Mouse (Mus musculus): ENCODE measurements around the gene Gpc1.

The Gpc1 gene

DNA sequence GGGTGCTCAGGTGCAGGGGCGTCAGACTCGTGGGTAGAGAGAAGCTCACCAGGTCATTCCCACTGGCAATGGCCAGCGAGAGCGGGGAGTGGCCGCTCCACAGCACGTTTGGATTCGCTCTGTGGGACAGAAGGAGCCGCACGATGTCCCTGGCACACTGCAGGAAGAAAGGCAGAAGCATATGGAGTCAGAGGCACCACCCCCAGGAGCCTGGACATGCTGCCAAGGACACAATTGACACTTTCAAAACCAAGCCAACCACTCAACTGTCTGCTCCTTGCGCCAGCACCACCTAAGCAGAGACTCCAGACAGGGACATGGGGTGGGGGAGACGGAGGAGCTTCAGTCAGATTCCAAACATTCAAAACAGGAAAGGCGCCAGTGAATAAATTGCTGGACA lies 47.8 kb downstream of the Gpc1 start:
- no peak for DNase-seq (ENCODE audit: low read depth, low spot score)

DNA sequence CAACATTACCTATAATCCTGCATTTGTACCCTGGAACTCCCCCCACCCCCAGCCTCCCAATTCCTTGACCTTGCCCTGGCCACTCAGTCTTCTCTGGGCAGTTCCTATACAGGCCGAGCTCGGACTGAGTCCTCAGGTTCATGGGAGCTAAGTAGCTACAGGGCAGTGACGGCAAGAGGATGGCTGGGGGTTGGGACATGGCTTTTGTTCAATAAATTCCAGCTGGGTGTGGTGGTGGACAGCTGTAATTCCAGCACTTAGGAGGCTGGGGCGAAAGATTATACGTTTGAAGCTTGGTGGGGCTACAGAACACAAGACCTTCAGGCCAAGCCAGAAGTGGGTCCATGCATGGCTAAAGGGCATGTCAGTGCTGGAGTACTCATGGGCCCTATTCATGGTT lies 48.7 kb downstream of the Gpc1 start:
- DNase-seq (ENCODE audit: low read depth, low spot score) = no peak

DNA sequence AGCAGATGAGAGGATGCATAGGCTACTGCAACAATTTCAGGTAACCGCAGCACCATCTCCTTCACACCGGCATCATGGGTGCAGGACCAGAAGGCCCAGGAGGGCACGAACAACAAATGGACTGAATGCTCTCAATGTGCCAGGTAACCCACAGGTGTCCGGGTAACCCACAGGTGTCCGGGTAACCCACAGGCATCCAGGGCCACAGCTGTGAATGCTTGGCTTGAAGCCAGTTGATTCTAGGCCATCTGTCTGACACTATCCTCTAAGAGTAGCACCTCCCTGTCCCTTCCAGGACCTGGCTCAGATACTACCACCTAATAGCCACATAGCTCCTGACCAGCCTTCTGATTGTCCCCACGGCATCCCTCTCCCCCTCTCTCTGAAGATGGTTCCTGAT lies 50.5 kb downstream of the Gpc1 start:
- DNase-seq (ENCODE audit: low read depth, low spot score) = no peak

DNA sequence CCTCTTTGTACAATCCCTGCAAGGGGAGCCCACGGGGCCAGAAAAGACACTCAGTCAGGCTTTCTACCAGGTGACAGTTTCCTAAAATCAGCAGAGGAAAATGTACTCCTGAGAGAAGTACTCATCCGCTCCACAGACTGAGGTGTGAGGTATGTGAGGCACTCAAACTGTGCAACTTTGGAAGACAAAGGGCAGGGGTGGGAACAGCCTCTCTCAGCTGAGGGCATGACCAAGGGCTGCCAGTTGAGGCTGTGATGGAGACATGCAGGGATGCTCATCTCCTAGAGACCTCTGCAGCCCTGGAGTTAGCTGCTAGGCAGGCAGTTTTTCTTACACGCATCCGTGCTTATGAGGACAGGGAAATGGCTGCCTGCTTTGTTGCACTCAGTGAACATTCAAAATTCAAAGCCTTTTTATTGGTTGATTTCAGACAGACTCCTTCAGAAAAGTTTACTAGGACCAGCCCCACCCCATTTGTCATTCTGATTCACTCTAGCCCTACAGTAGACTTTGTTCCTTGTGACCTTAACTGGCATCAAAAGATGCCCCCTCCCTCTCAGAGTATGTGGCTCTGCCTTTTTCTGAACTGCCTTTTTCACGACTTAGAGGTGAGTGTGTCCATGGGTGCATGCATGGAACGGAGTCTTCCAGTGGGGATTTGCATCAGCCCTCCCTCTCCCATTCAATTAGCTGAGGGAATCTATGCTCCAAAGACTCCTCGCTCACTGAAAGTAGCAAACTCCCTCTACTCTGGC lies 57.6 kb downstream of the Gpc1 start:
- no peak for DNase-seq (ENCODE audit: low read depth, low spot score)

DNA sequence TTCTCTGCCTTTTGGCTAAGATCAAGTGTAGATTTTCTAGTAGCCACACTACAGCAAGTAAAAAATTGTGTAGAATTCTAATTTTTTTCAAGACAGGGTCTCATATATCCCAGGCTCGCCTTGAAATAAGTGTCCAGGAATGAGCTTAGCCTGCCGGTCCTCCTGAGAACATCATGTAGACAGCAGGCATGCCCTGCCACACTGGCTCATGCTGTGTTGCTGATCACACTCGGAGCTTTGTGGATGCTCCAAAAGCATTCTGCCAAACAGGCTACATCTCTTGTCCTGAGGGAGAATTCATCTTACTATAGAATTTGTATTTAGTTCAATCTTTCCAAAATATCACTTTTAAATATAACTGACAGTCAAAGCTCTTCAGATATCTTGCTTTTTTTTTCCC lies 61.3 kb downstream of the Gpc1 start:
- no peak for DNase-seq (ENCODE audit: low read depth, low spot score)

DNA sequence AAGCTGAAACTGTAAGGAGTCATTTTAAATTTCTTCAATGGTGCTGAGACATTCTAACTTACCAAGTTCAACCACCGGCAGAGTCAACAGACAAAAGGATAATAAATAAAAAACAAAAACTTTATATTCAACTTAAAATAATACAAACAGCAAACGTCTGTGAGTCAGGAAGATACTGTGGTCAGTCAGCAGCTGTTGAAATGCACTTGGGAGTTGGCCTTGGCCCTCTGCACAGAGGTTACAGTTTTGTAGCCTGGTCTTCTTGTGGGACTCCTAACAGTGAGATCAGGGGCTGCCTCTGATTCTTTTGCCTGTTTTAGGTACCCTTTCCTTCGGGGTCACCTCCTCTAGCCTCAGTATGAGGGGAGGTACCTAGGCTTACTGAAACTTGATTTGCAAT lies 62.5 kb downstream of the Gpc1 start:
- no peak for DNase-seq (ENCODE audit: low read depth, low spot score)

DNA sequence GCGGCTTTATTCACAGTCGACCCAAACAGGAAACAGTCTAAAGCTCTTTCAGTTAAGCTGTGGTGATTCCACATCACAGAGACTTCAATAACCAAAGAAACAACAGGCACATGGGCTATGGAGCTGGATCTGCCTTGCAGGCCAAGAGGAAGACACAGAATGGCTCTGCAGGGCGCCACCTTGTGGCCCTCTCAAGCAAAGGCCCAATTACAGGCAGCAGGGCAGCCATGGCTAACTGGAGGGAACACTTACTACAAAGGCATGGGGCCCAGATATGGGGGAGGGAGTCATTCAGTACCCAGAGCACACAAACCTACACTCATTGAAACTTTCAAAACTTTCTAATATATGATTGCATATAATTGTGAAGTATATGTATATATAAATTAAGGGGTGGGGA lies 63.6 kb downstream of the Gpc1 start:
- peak; percentile 56 for DNase-seq (ENCODE audit: low read depth, low spot score)

DNA sequence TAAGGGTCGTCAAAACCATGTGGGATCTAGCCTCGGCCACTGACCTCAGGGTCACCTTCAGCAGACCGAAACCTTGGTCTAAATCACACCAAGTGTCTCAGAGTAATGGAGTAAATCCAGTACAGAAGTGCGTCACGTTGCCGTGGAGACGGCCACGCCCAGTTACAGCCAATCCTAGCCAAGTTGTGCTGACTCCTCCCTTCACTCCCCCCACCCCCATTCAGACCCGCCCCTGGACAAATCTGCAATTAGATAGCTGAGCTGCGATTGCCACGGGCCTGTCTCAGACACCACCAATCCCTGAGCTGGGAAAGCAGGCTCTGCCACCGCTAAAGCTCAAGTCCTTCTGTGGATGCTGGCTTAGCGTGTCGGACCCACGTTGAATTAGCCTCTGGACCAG lies 71.3 kb downstream of the Gpc1 start, which contains the start of gene Ankmy1:
Ankmy1 (minus strand) TSS at position 121 of the 400 bp plus-strand sequence.
- peak; percentile 33 for DNase-seq (ENCODE audit: low read depth, low spot score)

DNA sequence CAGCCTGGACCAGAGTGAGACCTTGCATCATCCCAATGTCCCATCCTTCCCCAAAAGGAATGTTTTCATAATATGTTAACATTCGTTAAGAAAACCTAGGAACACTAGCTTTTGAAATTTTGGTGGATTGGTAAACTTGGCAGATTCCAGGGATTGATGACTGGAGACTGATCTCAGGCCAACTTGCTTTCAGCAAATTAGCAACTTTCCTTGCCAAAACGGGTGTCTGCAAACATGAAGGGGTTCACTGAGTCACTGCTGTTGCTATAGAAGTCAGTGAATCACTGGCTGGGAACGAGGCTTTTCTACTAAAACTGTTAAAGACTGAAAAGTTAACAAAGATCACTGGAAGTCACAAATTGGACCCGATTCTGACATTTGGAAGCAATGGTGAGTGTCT lies 72.2 kb downstream of the Gpc1 start:
- no peak for DNase-seq (ENCODE audit: low read depth, low spot score)

DNA sequence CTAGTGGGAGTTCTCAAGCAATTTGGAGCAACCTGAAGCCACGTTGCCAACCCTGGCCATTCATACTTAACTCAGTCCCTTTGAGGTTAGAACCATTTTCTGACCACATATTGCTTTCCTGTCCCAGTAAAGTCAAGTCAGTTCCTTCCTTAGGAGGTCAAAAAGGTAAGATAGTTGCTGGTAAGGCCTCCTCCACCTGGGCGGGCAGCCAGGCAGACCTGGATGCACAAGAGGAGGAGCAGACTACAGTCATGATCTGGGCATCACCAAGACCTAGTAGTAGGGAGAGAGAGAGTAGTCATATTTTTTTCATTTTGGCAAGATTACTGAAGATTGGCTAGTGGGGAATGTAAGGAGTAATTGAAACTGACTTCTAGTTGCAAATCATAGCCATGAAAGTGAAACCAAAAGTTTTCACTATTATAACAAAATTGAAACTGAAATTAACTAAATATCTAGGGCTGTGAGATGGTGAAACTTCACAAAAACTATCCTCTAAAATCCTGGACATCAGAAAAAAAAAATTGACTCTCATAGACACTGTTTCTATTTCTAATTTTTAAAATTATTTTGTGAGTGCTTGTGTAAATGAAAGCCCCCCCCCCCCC lies 74.4 kb downstream of the Gpc1 start:
- DNase-seq (ENCODE audit: low read depth, low spot score) = no peak

DNA sequence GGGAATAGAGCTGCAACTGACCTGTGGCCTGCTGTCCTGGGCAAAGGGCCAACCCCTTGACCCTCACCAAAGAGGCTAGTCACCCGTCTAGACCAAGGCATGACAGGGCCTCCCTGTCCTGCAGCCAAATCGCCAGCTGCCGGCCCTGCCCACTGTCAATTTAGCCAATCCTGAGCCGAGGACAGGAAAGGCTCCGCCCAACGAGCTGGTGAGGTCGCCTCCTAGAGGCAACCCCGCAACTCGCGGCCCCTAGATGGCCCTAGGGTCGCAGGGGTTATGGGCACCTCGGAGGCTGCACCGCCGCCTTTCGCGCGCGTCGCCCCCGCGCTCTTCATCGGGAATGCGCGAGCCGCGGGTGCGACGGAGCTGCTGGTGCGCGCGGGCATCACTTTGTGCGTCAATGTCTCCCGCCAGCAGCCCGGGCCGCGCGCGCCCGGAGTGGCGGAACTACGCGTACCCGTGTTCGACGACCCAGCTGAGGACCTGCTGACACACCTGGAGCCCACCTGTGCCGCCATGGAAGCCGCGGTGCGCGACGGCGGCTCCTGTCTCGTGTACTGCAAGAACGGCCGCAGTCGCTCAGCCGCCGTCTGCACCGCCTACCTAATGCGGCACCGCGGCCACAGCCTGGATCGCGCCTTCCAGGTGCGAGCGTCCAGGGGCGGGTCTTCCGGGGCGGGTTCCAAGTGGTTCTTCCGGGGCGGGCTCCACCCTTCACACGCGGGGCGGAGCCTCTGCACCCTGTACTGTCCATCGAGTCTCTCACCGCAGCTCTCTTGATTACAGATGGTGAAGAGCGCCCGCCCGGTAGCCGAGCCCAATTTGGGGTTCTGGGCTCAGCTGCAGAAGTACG lies 75.6 kb downstream of the Gpc1 start, which contains the start of gene Dusp28:
Dusp28 (plus strand) TSS at position 203 of the 853 bp plus-strand sequence.
- DNase-seq (ENCODE audit: low read depth, low spot score) = peak; percentile 77

DNA sequence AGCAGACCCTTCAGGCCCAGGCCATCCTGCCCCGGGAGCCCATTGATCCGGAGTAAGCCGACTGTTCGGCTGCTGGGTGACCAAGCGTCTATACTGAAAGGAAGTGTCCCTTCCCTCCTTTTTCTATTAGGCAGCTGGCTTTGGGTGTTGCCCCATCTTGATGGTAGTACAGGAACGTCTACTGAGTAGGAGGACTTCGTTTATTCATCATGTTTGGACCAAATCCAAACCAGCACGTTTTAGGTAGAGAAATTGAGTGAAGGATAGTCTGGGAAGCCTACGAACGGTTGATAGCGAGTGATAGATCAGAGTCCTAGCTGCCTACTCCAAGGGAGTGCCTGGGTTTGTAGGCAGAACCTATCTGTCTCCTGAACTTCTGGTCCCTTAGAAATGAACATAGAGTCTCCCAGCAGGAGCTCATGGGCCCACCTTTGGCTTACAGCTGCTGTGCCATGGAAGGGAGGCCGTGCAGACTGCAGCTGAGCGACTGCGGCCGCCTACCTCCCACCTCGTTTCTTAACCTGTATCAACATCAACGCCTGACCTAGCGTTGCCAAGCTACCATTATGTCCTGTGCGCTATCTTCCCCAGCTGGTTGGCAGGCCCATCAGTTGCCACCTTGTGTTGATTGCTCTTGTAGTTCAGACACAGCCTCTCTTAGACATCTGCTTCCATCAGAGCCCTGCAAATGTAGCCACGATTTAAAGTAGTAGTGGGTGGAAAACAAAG lies 76.4 kb downstream of the Gpc1 start:
- DNase-seq (ENCODE audit: low read depth, low spot score) = no peak

DNA sequence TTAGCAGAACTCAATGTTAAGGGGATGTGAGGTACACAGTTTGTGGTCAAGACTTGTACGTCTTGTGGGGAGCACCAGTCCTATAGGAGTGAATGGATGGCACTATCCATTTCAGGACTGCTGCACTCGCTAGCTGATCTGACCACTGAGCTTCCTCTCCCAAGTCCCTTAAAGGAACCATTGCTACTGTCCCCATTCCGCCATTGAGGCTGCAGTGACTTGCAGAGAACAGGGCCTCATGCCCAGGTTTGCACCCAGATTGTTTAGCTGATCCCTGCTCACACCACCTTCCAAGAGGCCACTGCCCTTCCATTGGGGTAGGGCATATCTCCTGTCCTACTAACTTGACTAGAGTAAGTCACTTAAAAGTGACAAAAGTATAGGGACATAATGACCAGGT lies 77.2 kb downstream of the Gpc1 start:
- DNase-seq (ENCODE audit: low read depth, low spot score) = no peak

DNA sequence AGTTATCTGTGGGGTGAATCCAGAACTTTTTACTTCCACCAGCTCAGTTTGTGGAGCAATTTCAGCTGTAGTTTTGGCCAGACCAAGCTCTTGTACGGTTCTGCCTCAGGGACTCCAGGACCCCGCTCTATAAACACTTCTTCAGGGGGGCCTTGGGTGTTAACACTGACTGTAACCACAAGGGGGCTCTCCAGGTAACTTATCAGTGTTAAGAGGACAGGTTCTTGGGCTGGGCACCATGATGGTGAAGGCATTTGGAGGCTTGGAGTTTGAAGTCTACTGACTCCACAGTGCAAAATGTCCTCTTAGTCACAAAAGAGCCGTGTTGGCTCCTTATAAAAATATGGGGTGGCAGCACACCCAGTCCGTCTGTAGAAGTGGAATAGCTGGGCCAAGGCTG lies 77.6 kb downstream of the Gpc1 start:
- no peak for DNase-seq (ENCODE audit: low read depth, low spot score)
